Mouse (Mus musculus) forelimb bud, embryonic 11.5 days (tissue): ENCODE measurements at regions not wholly inside any gene's neighbourhood (a gene's known extent, or its start where the extent isn't known, plus 50 kb on each side); places are given as distances from the start of the nearest gene placed in this dataset.

ENCODE experiments used
- DNase-seq: peaks from one replicate; pipeline ENCODE4 v3.0.0-alpha.2; 2012; ENCODE audit warnings: low read depth, low spot score

DNA sequence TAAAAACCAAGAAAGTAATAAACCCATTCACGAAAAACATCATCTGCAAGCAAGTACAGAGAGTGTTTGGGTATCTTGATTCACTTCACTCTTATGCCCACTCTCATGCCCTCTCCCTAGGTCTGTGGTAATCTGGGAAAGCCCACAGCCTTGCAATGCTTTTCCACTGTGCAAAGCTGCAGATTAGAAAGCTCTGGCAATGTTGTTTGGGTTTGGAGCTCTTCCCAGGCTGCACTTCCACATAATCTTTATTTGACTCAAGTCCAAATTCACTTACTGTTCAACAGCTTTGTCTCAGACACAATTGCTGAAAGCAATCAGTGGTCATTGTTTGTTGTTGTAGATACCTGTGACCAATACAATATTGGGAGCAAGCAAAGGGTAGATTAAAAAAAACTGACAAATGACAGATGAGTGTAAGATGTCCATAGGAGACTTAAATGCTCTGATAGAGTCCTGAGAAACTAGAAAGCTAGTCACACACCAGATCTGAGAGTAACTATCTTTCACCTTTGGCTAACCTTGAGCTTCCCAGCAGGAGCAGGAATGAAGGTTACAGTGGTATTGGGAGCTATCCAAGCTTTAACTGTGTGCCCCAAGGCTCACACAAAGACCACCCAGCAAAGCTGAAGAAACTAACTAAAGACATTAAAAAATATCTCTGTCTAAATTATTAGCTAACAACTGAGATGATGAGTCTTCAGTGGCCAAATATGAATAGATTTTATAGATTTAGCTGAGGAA is 325.7 kb upstream of the Klf12 start:
- DNase-seq = no peak

DNA sequence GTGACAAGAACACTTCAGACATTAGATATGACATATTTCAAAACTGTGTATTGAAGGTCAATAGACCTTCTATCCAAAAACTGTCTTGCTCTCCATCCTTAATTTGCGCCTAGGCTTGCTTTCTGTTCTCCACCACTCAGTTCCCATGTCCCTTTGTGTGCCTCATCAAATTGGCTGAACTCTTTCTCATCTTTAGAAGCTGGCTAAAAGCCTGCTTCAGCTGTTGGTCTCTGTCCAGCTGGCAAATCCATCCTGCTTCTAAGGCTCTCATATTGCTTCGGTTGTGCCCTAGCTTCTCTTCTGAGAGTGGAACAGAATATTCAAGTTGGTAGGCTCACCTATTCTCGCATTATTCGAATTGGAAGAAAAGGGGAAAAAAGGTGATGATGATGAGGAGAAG is 322.6 kb upstream of the Klf12 start:
- DNase-seq = no peak

DNA sequence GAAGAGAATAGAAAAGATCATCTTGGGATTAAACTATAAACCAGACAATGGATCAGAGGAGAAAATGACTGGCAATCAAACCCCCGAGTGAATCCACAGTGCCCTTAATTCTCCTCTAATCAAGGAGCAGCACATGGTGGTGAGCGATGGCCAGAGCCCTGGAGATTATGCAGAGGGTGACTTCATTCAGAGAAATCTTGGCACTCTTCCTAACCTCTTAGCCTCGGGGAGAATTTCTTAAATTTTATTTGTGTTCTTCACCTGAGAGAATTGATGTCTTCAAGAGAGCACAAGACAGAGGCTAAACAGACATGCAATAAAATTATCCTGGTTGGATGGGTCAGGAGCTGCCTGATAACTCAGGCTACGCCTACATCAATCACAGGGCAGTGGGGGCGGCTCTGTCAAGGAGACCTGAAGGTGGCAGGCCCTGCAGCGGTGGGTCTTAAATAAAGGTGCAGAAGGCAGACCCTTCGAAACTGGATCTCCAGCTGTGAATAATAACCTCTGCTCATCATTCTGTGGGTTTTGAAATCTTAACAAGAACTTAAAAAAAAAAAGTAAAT is 316.5 kb upstream of the Klf12 start:
- no peak for DNase-seq

DNA sequence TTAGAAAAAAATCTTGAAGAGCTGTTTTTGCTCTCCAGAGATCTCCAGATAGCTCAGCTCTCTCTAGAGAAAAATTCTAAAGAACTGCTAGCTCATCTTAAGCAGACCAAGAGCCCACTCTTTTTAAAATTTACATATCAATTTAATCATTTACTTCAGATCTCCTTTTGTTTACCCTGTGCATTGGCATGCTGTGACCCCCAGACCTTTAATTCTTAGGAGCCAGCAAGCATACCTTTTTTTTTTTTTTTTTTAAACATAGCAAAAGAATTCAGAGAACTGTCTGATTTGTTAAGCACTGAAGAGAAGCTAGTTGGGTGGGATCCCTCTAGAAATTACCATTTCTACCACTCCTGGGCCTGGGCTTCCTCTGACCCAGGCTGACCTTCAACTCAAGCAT is 285.5 kb upstream of the Klf12 start:
- no peak for DNase-seq

DNA sequence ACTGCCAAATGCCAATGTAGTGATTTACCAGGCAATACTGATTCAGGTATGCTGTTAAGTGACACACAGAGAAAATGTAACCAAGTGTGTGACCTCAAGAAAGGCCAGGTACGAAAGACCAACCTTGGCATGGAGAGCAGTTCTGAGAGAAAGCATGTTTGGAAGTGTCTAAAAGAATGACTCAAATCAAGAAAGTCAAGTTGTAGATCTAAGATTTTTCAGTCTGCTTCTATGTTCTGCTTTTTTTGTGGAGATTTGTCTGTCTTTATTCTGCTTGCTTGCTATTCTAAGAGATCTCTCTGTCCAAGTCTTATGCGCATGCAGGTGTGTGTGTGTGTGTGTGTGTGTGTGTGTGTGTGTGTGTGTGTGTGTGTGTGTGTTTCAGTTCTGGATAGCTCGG is 277.4 kb upstream of the Klf12 start:
- no peak for DNase-seq

DNA sequence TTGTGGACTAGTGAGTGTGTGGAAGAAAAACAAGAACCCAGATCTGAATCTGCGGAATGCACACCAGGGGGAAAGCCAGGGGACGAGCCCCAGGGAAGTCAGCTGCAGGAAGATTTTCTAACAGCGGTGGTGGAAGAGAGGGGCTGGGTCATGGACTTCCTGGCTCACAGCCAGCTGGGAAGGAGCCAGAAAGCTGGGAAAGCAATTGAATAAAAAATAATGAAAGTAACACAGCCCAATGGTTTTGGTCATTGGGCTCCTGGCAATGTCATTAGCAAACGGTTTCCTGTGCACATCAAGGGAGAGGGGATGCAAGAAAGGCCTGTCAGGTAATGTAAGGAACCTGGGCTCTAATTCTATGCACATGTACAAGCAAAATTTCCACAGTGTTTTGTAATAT is 273.9 kb upstream of the Klf12 start:
- DNase-seq = peak; percentile 80

DNA sequence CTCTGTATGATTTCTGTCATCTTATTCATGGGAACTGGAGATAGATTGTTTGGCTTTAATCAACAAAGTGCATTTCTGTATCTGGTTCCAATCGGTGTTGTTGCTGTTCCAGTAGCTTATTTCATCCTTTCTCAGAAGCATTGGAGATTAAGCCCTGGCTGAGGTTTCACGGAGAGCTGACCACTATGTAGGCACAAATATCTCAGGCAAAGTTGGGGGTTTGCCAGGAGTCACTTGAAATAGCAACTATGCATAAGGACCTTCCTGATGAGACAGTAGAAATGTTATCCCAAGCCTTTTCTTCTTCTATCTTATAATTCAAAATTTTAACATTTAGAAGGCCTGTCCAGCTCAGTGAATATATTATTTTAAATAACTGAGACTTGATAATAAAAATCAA is 268.0 kb upstream of the Klf12 start:
- DNase-seq = no peak

DNA sequence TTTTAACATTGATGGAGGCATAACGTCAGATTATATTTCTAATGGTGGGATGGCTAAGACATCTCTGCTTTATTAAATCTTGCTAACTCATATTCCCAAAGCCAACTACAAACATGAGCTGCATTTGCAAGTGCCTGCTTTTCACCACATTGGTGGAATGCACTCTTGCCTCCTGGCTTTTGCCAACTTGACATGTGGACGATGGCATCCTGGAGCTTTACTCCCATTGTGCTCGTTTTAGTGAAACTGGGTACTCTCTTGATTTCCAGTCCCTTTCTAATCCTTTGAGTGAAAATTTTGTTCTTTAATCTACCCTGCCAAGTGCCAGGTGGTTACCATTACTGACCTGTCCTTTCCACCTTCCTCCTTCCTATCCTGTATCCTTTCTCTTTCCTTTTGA is 265.8 kb upstream of the Klf12 start:
- DNase-seq = no peak

DNA sequence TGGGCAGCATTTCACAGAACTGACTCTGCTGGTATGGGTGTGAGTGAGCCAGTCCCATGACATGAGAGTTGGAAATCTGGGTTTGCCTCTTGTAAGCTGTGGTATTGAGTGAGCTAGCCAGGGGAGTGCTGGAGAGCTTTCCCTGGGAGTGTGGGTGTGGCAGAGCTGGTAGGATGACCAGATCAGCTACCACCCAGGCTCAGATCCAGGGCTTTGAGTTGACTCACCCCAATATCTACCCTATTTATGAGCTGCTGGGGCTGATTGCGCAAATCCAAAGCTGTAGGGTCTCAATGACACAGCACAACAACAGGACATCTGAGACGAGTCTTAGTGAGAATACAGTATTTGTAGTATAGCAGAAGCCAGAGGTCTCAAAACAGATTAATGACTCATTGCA is 245.7 kb upstream of the Klf12 start:
- DNase-seq = no peak

DNA sequence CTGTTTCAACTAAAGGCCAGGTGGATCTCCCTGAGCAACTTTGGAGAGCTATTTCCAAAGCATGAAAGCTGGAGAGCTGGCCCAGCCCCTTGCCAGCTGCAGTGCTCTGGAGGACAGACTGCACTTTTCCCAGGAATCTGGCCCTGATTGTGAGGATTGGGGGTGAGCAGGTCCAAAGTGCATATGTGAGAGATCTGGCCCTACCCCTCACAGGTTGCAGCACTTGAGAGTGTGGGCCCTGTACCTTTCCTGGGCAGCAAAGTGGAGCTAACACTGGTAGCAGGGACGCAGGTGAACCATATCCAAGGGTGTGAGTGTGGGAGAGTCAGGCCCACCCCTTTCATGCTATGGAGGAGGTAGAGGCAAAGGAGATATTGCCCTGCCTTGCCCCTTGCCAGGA is 245.3 kb upstream of the Klf12 start:
- no peak for DNase-seq

DNA sequence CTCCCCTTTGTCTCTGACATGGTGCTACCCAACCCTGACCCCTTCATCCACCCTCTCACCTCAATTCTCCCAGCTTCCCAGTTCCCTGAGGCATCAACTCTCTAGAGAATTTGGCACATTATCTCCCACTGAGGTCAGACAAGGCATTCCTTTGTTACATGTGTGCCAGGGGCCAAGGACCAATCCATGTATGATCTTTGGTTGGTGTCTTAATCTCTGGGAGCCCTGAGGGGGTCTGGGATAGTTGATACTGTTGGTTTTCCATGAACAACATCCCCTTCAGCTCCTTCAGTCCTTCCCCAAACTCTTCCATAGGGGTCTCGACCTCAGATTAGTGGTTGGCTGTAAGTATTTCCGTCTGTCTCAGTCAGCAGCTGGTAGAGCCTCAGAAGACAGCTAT is 224.9 kb upstream of the Klf12 start:
- peak; percentile 5 for DNase-seq

DNA sequence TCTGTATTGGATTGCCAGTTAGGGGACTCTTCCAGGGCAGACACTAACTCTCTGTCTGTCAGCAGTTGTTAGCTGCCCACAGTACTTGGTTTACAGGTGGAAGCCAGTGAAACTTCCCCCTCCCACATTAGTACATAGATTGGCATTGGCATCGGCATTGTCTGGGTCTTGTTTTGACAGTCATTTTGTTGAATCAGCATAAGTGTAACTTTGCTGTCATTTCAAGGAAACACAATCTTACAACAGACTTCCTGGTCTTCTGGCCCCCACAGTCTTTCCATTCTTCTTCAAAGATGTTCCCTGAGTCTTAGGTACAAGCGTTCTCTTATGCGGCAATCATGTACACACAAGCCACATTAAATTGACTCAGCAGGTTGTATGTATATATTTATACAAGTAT is 223.6 kb upstream of the Klf12 start:
- DNase-seq = no peak

DNA sequence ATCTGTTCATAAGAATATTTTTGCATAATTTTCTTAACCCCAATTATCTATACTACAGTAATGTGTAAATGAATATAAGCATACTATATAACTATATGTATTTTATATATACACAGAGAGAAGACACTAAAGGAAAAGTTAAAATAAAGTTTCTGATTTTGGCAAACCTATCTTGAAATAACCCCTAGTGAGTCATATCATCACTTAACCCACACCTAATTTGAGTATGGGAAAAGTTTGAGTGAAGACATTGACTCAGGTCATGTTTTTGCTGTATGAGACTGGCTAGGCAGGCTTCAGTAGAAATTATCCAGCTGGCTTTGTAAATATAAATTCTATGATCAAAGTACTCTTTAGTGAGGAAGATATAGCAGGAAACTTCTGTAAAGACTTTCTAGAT is 223.1 kb upstream of the Klf12 start:
- no peak for DNase-seq

DNA sequence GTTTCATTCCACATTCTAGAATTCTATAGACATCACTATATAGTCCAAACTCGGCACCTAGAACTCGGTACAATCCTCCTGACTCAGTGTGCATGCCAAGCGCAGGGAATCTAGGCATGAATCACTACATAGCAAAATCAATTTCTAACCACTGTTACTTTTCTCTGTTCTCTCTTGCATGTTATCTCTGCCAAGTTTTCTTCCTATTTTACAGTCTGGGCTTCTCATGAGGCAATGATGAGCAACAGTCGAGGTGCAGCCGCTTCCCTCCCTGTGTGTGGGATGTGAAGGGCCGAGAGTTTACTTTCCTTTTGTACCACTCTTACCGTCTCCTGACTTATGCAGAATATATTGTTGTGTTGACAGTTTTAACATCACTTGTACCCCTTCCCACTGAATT is 204.4 kb upstream of the Klf12 start:
- no peak for DNase-seq

DNA sequence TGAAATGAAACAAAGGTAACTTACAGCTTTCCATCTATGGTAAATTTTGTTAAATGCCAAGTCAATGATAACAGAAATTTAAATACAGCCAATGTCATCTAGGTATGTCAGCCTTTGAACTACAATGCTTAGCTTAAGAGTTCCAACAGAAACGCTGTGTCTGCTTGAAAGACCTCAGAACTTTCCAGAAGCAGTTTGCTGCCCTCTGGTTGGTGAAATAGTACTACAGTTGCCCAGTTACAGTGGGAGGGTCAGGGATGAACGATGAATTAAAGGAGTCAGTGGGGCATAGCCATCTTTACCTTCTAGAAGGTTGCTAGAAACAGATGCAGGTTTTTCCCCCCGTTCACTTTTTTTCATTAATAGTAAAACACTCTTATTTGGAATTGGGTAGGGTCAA is 201.0 kb upstream of the Klf12 start:
- DNase-seq = no peak

DNA sequence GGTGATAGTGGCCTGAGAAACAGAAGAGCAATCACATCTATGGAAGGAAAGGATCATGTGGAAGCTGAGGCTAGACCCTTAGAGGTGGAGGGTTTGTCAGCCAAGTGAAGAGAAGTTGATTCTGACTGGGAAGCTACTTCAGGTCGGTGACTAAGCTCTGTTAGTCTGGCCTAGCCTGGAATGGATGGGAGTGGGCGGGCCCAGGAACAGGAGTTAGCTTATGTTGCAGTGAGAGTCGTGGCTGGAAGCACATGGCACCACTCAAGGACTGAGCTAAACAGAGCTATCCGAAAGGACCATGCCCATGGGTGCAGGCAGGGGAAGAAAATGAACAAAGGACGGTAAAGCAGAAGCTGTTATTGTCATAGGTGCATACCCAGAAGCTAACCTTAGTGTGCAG is 199.6 kb upstream of the Klf12 start:
- DNase-seq = no peak

DNA sequence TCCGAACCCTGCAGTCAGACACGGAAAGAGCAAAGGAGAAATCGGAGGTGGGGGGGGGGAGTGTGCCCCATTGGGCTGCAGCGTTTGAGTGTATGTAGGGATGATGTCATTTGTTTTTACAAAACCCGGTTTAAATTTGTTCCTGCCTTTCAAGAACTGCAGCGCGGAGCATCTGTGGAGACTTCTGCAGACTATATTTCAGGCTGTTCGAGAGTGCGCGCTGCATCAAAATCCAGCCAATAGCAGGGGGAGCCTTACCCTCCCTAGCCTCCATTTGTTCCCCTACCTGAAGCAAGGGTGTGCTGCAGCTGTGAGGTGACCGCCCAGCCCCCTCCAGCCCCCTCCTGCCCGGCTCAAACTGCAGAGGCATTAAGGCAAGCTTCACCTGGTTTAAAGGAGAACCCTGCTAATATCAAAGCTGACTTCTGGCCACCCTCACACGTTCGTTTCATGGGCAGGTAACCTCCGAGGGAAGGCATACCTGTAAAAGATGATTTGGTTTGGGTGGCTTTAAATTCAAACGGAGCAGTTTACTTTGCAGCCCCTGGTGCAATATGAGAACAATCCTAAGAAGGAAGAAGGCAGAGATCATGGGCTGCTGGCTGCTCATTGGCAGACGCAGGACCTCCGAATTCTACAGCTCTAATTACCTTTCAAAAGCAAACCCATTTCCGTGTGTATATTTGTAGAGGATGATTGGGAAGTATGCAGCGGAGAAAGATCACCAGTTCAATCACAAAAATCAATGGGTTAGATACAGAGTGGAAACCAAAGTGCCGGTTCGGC is 193.3 kb upstream of the Klf12 start:
- DNase-seq = peak; percentile 62

DNA sequence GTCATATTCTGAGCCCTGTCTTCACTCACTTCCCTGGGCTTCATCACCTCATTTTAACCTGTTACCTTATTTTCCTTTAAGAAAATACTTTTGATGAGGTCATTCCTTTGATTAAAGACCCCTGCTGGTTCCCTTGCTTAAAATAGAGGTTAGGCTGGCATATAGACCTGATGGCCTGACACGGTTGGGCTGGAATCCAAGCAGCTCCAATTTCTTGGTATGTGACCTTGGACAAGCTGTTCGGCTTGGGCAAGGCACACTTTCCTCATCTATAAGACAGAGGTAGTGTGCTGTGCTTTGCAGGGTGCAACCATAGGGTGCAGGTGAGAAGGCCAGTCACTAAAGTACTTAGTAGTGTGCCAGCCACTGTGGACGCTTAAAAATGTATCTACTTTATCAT is 183.8 kb upstream of the Klf12 start:
- no peak for DNase-seq

DNA sequence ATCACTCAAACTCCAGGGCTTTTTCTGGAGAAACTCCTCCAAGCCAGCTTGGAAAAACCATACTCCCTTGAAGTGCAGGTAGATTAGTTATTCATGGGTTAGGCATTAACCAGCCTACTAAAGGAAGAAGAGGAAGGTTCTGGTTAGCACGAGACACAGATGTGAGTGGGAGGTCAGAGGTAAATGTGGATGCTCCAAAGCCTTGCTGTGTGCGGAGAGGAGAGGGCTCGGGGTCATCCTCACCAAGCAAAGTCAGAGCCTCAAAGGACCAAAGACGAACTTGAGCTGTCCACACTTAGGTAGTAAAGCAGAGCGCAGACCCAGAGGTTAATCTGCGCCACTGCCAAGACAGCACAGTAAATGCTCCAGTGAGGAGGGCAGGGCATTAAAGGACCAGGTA is 177.8 kb upstream of the Klf12 start:
- no peak for DNase-seq

DNA sequence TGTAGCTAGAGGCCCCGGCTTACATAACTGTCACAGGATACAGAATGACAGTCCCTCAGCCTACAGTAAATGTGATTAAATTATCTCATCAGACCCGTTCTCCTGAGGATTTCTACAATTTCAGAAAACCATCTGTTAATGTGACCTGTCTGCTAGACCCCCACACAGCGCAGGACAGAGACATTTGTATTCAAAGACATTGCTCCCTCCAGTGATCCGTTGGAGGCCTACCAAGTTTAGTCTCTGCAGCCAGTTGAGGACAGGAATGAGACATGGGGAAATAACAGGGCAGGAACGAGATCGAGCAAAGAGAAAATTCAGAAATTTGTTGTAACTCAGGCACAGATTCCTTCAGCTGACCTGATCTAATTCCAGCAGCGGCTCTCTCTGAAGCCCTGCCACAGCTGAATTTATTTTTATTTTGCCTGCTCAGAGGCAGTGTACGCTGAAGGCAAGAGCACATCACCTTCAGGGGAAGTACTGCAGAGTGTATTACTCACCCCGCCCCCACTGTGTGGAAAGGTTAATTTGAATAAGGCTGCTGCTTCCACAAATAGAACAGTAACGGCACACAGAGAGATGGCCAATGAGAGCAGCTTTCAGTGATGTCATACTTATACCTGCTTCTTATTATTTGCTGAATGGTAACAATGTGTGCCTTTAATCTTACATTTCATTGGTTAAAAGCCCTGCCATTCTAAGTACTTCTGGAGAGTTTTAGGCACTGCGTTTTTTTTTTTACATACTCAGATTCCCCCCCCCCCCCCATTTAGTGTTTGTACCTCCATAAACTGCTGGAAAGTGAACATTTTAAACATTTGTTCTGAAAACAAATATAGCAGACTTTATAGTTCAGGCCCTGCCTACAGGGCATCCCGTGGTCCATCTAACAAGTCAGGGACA is 176.9 kb upstream of the Klf12 start:
- peak; percentile 69 for DNase-seq

DNA sequence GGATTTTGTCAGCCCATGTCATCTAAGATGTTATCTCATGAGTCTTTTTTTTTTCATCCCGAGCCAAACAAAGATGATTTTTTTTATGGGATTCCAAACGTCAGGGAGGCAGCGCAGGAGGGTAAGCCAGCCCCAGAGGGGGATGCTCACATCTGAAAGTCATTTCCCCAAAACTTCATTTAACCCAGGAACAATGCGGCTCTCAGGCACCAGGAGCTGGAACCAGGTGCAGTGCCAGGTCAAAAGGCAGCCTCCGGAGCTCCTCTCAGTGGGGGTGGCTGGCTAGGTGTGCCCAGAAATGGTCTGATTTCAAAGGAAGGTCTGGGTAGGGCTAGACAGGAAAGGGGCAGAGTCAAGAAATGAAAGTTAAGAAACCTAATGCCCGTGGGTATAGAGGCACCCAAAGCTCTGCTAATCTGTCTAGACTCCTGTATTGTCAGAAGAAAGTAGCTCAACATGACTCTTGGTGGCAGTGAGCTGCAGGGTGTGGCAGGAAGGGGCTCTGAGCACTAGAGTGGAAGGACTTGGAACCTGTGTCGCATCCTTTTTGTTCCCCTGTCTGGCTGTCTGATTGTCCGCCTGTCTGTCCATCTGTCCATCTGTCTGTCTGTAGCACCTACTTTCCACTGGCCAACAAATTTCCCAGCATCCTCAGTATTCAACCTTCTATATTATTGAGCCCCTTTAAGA is 175.3 kb upstream of the Klf12 start:
- DNase-seq = peak; percentile 81
